20 mouse cellular contexts compared by ENCODE assay signal in genomic region chr3:127745504-127745903, GRCm38 (mm10). TPM values are rescaled to one million over a fixed set of nuclear protein-coding genes. Genes with fewer than 3 reads are reported as not detected.
A peak's percentile ranks its signal among the peaks of the same experiment; 100 is the strongest.
DNase-seq lines count a peak whose midpoint lies in the region; ATAC-seq and TF ChIP-seq lines count a peak whose summit lies in the region.
"Had no signal": no experiment of that assay in that cellular context is flagged by ENCODE, and none has a peak within 500 bp of the region (broad histone marks: within the 10 kb centered on the region; RNA-seq: fewer than 3 reads in every experiment).

No protein-coding gene starts in this region.

- ATAC-seq in limb, embryonic 14.5 days (ENCODE audit: low FRiP score, low read depth) = no peak
- no peak for ATAC-seq in embryonic facial prominence, embryonic 11.5 days (replicated peaks; ENCODE audit: insufficient number of reproducible peaks, low FRiP score, low TSS enrichment, low read depth)
- ATAC-seq in forebrain, embryonic 15.5 days (replicated peaks) = no peak
- no peak for ATAC-seq in midbrain, embryonic 14.5 days (ENCODE audit: low FRiP score, low TSS enrichment)

- H3K36me3 ChIP-seq in limb, embryonic 14.5 days (ENCODE audit: control insufficient read depth, insufficient read depth, low read length) = no peaks in the 10 kb centered on the region
- no peaks in the 10 kb centered on the region for H3K36me3 ChIP-seq in limb, embryonic 10.5 days
- H3K36me3 ChIP-seq in embryonic facial prominence, embryonic 11.5 days (replicated peaks; ENCODE audit: control insufficient read depth, insufficient read depth, low read depth, low read length) = no peaks in the 10 kb centered on the region
- no peaks in the 10 kb centered on the region for H3K36me3 ChIP-seq in forebrain, embryonic 15.5 days
- H3K36me3 ChIP-seq in midbrain, embryonic 14.5 days (ENCODE audit: control insufficient read depth, insufficient read depth, low read length) = no peaks in the 10 kb centered on the region
- H3K36me3 ChIP-seq: kidney, embryonic 15.5 days had no signal

- H3K9ac ChIP-seq in limb, embryonic 14.5 days (ENCODE audit: low read depth, low read length, severe bottlenecking) = no peak overlapping the region
- H3K9ac ChIP-seq in embryonic facial prominence, embryonic 11.5 days (replicated peaks; ENCODE audit: low read length) = no peak overlapping the region
- no peak overlapping the region for H3K9ac ChIP-seq in forebrain, embryonic 15.5 days (replicated peaks)
- H3K9ac ChIP-seq in midbrain, embryonic 14.5 days (replicated peaks; ENCODE audit: low read length) = no peak overlapping the region
- H3K9ac ChIP-seq: kidney, embryonic 15.5 days had no signal

- no peak overlapping the region for H3K4me2 ChIP-seq in limb, embryonic 14.5 days (replicated peaks; ENCODE audit: low read depth, low read length, severe bottlenecking)
- H3K4me2 ChIP-seq in embryonic facial prominence, embryonic 11.5 days (ENCODE audit: low read depth, low read length) = no peak overlapping the region
- H3K4me2 ChIP-seq in forebrain, embryonic 15.5 days (replicated peaks) = no peak overlapping the region
- no peak overlapping the region for H3K4me2 ChIP-seq in midbrain, embryonic 14.5 days (ENCODE audit: low read length)
- H3K4me2 ChIP-seq: kidney, embryonic 15.5 days had no signal

- H3K9me3 ChIP-seq in limb, embryonic 14.5 days (ENCODE audit: control insufficient read depth, low read length) = no peaks in the 10 kb centered on the region
- no peaks in the 10 kb centered on the region for H3K9me3 ChIP-seq in limb, embryonic 10.5 days (replicated peaks)
- no peaks in the 10 kb centered on the region for H3K9me3 ChIP-seq in embryonic facial prominence, embryonic 11.5 days (replicated peaks; ENCODE audit: control insufficient read depth, low read length)
- H3K9me3 ChIP-seq in forebrain, embryonic 15.5 days = no peaks in the 10 kb centered on the region
- H3K9me3 ChIP-seq in midbrain, embryonic 14.5 days (ENCODE audit: control insufficient read depth, low read length) = no peaks in the 10 kb centered on the region
- H3K9me3 ChIP-seq: kidney, embryonic 15.5 days had no signal

- TF ChIP-seq POLR2A in limb, embryonic 14.5 days (IDR thresholded peaks at IDR 0.05; ENCODE audit: borderline replicate concordance, extremely low read depth, insufficient read depth, insufficient read length) = no peak

- no peaks in the 10 kb centered on the region for H3K4me1 ChIP-seq in limb, embryonic 14.5 days (ENCODE audit: control insufficient read depth, insufficient read depth, low read length)
- peaks cover 30% of the 10 kb centered on the region for H3K4me1 ChIP-seq in limb, embryonic 10.5 days
- no peaks in the 10 kb centered on the region; the same call in 1 of the 2 replicates for H3K4me1 ChIP-seq in embryonic facial prominence, embryonic 11.5 days (ENCODE audit: control insufficient read depth, insufficient read depth, low read length)
- peaks cover 41% of the 10 kb centered on the region for H3K4me1 ChIP-seq in forebrain, embryonic 15.5 days
- H3K4me1 ChIP-seq in midbrain, embryonic 14.5 days (ENCODE audit: control insufficient read depth, insufficient read depth, low read length) = peaks cover 36% of the 10 kb centered on the region

- H3K4me3 ChIP-seq in limb, embryonic 14.5 days (replicated peaks; ENCODE audit: low read length) = no peak overlapping the region
- no peak overlapping the region for H3K4me3 ChIP-seq in limb, embryonic 10.5 days
- no peak overlapping the region for H3K4me3 ChIP-seq in embryonic facial prominence, embryonic 11.5 days (ENCODE audit: low read depth, low read length)
- H3K4me3 ChIP-seq in forebrain, embryonic 15.5 days = no peak overlapping the region
- no peak overlapping the region for H3K4me3 ChIP-seq in midbrain, embryonic 14.5 days (replicated peaks; ENCODE audit: low read depth, low read length)
- H3K4me3 ChIP-seq: kidney, embryonic 15.5 days; layer of hippocampus, adult 2 months; myocyte had no signal

- H3K27ac ChIP-seq in limb, embryonic 14.5 days (replicated peaks; ENCODE audit: low read depth, low read length) = no peak overlapping the region
- H3K27ac ChIP-seq in limb, embryonic 10.5 days = no peak overlapping the region
- H3K27ac ChIP-seq in embryonic facial prominence, embryonic 11.5 days (replicated peaks; ENCODE audit: low read depth, low read length) = no peak overlapping the region
- H3K27ac ChIP-seq in forebrain, embryonic 15.5 days (replicated peaks) = peak overlapping the region; percentile 80
- H3K27ac ChIP-seq in midbrain, embryonic 14.5 days (replicated peaks; ENCODE audit: low read depth, low read length) = peak overlapping the region; percentile 16; the same call in 1 of the 2 replicates
- H3K27ac ChIP-seq: kidney, embryonic 15.5 days; layer of hippocampus, adult 2 months; macrophage had no signal

- H3K27me3 ChIP-seq in limb, embryonic 14.5 days (ENCODE audit: control insufficient read depth, insufficient read depth, low read length) = peaks cover 45% of the 10 kb centered on the region
- H3K27me3 ChIP-seq in limb, embryonic 10.5 days (ENCODE audit: low read depth, poor library complexity, severe bottlenecking) = peaks cover 68% of the 10 kb centered on the region
- H3K27me3 ChIP-seq in embryonic facial prominence, embryonic 11.5 days (ENCODE audit: control insufficient read depth, insufficient read depth, low read length) = peaks cover 16% of the 10 kb centered on the region
- peaks cover 9% of the 10 kb centered on the region; the same call in 1 of the 2 replicates for H3K27me3 ChIP-seq in forebrain, embryonic 15.5 days
- H3K27me3 ChIP-seq in midbrain, embryonic 14.5 days (ENCODE audit: control insufficient read depth, insufficient read depth, low read length) = peaks cover 23% of the 10 kb centered on the region

- intact Hi-C loops in left cerebral cortex, postnatal 4 days (cut with DNase I) = no loop called here

- DNase-seq in limb, embryonic 14.5 days (ENCODE audit: low spot score) = peak; percentile 12
- DNase-seq in limb, embryonic 10.5 days (ENCODE audit: low spot score) = no peak
- peak; percentile 50 for DNase-seq in embryonic facial prominence, embryonic 11.5 days (ENCODE audit: low spot score)
- DNase-seq in midbrain, embryonic 14.5 days = peak; percentile 39
- DNase-seq in layer of hippocampus, postnatal 14 days (ENCODE audit: low spot score in 2 of 2) = no peak
- DNase-seq in left cerebral cortex, postnatal 4 days = no peak
- DNase-seq: adrenal gland, adult 8-10 months; cerebellum, adult 2 months; gastrocnemius, postnatal 10 days; heart, postnatal 10 days; liver; lung, adult 18-20 months; right cerebral cortex, postnatal 25 days; thymus, postnatal 4 days had no signal

- 12% methylated on average over 6 of the region's 6 CpGs for WGBS in limb, embryonic 14.5 days
- WGBS in limb, embryonic 10.5 days = 4% methylated on average over 6 of the region's 6 CpGs
- 22% methylated on average over 6 of the region's 6 CpGs for WGBS in embryonic facial prominence, embryonic 11.5 days
- WGBS in forebrain, embryonic 15.5 days = 20% methylated on average over 6 of the region's 6 CpGs
- 32% methylated on average over 6 of the region's 6 CpGs for WGBS in midbrain, embryonic 14.5 days

RNA-seq across cellular contexts. Expression of gene Alpk1, which starts 34.8 kb away (rescaled TPM):
- 2.3 and 3.0 TPM in 2 replicates for polyA plus RNA-seq in limb, embryonic 14.5 days (2012; rRNA removed)
- polyA plus RNA-seq in limb, embryonic 14.5 days (2014; fragmentation: Nextera tagmentation; extraction: Ambion mirVana) = 0.86 and 1.5 TPM in 2 replicates
- 0.30 TPM in 2 replicates for polyA plus RNA-seq in limb, embryonic 10.5 days (2016; fragmentation: Nextera tagmentation; extraction: Ambion mirVana)
- 0.60 and 1.1 TPM in 2 replicates for polyA plus RNA-seq in embryonic facial prominence, embryonic 11.5 days (2014; fragmentation: Nextera tagmentation; extraction: Ambion mirVana)
- 0.78 and 1.0 TPM in 2 replicates for polyA plus RNA-seq in forebrain, embryonic 15.5 days (2015; fragmentation: Nextera tagmentation; extraction: Ambion mirVana)
- 0.20 and 0.47 TPM in 2 replicates for polyA plus RNA-seq in midbrain, embryonic 14.5 days (2014; fragmentation: Nextera tagmentation; extraction: Ambion mirVana)
- total RNA-seq in layer of hippocampus, postnatal 14 days (2021) = 10 to 100 TPM; 11.4 to 13.3 TPM
- 1 to 10 TPM; 2.0 to 4.0 TPM for total RNA-seq in left cerebral cortex, postnatal 4 days (2021)

RNA-seq across cellular contexts. Expression of gene Tifa, which starts 44.1 kb away (rescaled TPM):
- 1.8 and 2.2 TPM in 2 replicates for polyA plus RNA-seq in limb, embryonic 14.5 days (2012; rRNA removed)
- 3.7 and 3.8 TPM in 2 replicates for polyA plus RNA-seq in limb, embryonic 14.5 days (2014; fragmentation: Nextera tagmentation; extraction: Ambion mirVana)
- 1.2 and 1.7 TPM in 2 replicates for polyA plus RNA-seq in limb, embryonic 10.5 days (2016; fragmentation: Nextera tagmentation; extraction: Ambion mirVana)
- polyA plus RNA-seq in embryonic facial prominence, embryonic 11.5 days (2014; fragmentation: Nextera tagmentation; extraction: Ambion mirVana) = 2.8 and 3.0 TPM in 2 replicates
- 4.8 and 5.5 TPM in 2 replicates for polyA plus RNA-seq in forebrain, embryonic 15.5 days (2015; fragmentation: Nextera tagmentation; extraction: Ambion mirVana)
- 2.7 and 4.7 TPM in 2 replicates for polyA plus RNA-seq in midbrain, embryonic 14.5 days (2014; fragmentation: Nextera tagmentation; extraction: Ambion mirVana)
- 1 to 10 TPM; 4.2 to 5.0 TPM for total RNA-seq in layer of hippocampus, postnatal 14 days (2021)
- 1 to 10 TPM; 1.6 to 2.1 TPM for total RNA-seq in left cerebral cortex, postnatal 4 days (2021)
- total RNA-seq: ES-E14 had no signal

Comparison
In these comparisons a context has a peak if more than half of its experiments do, and no peak if none do; other contexts are left out.
1. DNase-seq: peak in limb, embryonic 14.5 days (single experiment), embryonic facial prominence, embryonic 11.5 days (single experiment) and midbrain, embryonic 14.5 days (single experiment); none in limb, embryonic 10.5 days (single experiment), layer of hippocampus, postnatal 14 days (0 of 2) and left cerebral cortex, postnatal 4 days (single experiment).
2. H3K27ac ChIP-seq: peak in forebrain, embryonic 15.5 days (single experiment) and midbrain, embryonic 14.5 days (single experiment); none in limb, embryonic 14.5 days (single experiment), limb, embryonic 10.5 days (single experiment) and embryonic facial prominence, embryonic 11.5 days (single experiment).